Mouse (Mus musculus): ENCODE measurements around the gene Tmsb15a.

- TF ChIP-seq CTCF (IDR thresholded peaks at IDR 0.05; ENCODE audit: extremely low read depth, insufficient read depth, insufficient read length, insufficient replicate concordance) (no peak), POLR2A (IDR thresholded peaks at IDR 0.05; ENCODE audit: low read depth, low read length) (no peak)
These were observed 43.2 kb downstream of the Tmsb15a start for GRCm38 (mm10) chrX:135681858-135682257.

Measured in spleen, adult 2 months (tissue).